Mouse (Mus musculus): Measurements from ENCODE around the gene Ahcyl2. TPM values are rescaled to one million over a fixed set of nuclear protein-coding genes. Genes with fewer than 3 reads are reported as not detected.
A peak's percentile ranks its signal among the peaks of the same experiment; 100 is the strongest.

Gene Ahcyl2
- polyA plus RNA-seq, 1 experiment = 37.2 TPM

GRCm38 (mm10) chr6:29832356-29832755, 64.5 kb downstream of the Ahcyl2 start:
- TF ChIP-seq EP300 (IDR thresholded peaks at IDR 0.05; ENCODE audit: insufficient read depth, low read depth, low read length) (no peak), POLR2A (IDR thresholded peaks at IDR 0.05; ENCODE audit: insufficient read depth, low read length) (no peak), CTCF (IDR thresholded peaks at IDR 0.05; ENCODE audit: low read depth, low read length) (no peak)
- Histone ChIP-seq H3K36me3 (ENCODE audit: control insufficient read depth, insufficient read depth, low read length, poor library complexity, severe bottlenecking) (no peaks in the 10 kb centered on the region), H3K27me3 (ENCODE audit: control insufficient read depth, insufficient read depth, low read length, poor library complexity, severe bottlenecking) (no peaks in the 10 kb centered on the region), H3K4me3 (ENCODE audit: low read depth, low read length) (no peak overlapping the region), H3K9ac (ENCODE audit: low read depth, poor library complexity, severe bottlenecking) (no peak overlapping the region), H3K9me3 (replicated peaks; ENCODE audit: control insufficient read depth, insufficient read depth, low read length, poor library complexity, severe bottlenecking) (no peaks in the 10 kb centered on the region), H3K27ac (ENCODE audit: insufficient read depth, low read length) (no peak overlapping the region), H3K4me1 (ENCODE audit: control insufficient read depth, insufficient read depth, low read length) (no peaks in the 10 kb centered on the region)

- Histone ChIP-seq H3K36me3 (ENCODE audit: control insufficient read depth, insufficient read depth, low read length, poor library complexity, severe bottlenecking) (no peaks in the 10 kb centered on the region), H3K4me1 (ENCODE audit: control insufficient read depth, insufficient read depth, low read length) (no peaks in the 10 kb centered on the region), H3K27me3 (ENCODE audit: control insufficient read depth, insufficient read depth, low read length, poor library complexity, severe bottlenecking) (no peaks in the 10 kb centered on the region), H3K27ac (ENCODE audit: insufficient read depth, low read length) (0 out of 2 replicates have a peak overlapping the region, but pooled peaks have one; percentile 1), H3K4me3 (ENCODE audit: low read depth, low read length) (no peak overlapping the region), H3K9me3 (replicated peaks; ENCODE audit: control insufficient read depth, insufficient read depth, low read length, poor library complexity, severe bottlenecking) (no peaks in the 10 kb centered on the region), H3K9ac (ENCODE audit: low read depth, poor library complexity, severe bottlenecking) (no peak overlapping the region)
- TF ChIP-seq POLR2A (IDR thresholded peaks at IDR 0.05; ENCODE audit: insufficient read depth, low read length) (no peak), EP300 (IDR thresholded peaks at IDR 0.05; ENCODE audit: insufficient read depth, low read depth, low read length) (no peak), CTCF (IDR thresholded peaks at IDR 0.05; ENCODE audit: low read depth, low read length) (no peak)
Observed at GRCm38 (mm10) chr6:29833117-29833516, 65.3 kb downstream of the Ahcyl2 start.

GRCm38 (mm10) chr6:29833568-29834255, 65.9 kb downstream of the Ahcyl2 start:
- TF ChIP-seq CTCF (IDR thresholded peaks at IDR 0.05; ENCODE audit: low read depth, low read length) (no peak), POLR2A (IDR thresholded peaks at IDR 0.05; ENCODE audit: insufficient read depth, low read length) (no peak), EP300 (IDR thresholded peaks at IDR 0.05; ENCODE audit: insufficient read depth, low read depth, low read length) (no peak)
- H3K27ac ChIP-seq (ENCODE audit: insufficient read depth, low read length) = no peak overlapping the region

GRCm38 (mm10) chr6:29835543-29836177, 67.8 kb downstream of the Ahcyl2 start:
- H3K9me3 ChIP-seq (replicated peaks; ENCODE audit: control insufficient read depth, insufficient read depth, low read length, poor library complexity, severe bottlenecking) = no peaks in the 10 kb centered on the region
- no peaks in the 10 kb centered on the region for H3K36me3 ChIP-seq (ENCODE audit: control insufficient read depth, insufficient read depth, low read length, poor library complexity, severe bottlenecking)
- TF ChIP-seq POLR2A (IDR thresholded peaks at IDR 0.05; ENCODE audit: insufficient read depth, low read length) = no peak
- TF ChIP-seq EP300 (IDR thresholded peaks at IDR 0.05; ENCODE audit: insufficient read depth, low read depth, low read length) = no peak
- no peak for TF ChIP-seq CTCF (IDR thresholded peaks at IDR 0.05; ENCODE audit: low read depth, low read length)
- H3K4me3 ChIP-seq (ENCODE audit: low read depth, low read length) = no peak overlapping the region
- no peaks in the 10 kb centered on the region for H3K4me1 ChIP-seq (ENCODE audit: control insufficient read depth, insufficient read depth, low read length)
- no peak overlapping the region for H3K27ac ChIP-seq (ENCODE audit: insufficient read depth, low read length)
- H3K9ac ChIP-seq (ENCODE audit: low read depth, poor library complexity, severe bottlenecking) = no peak overlapping the region
- H3K27me3 ChIP-seq (ENCODE audit: control insufficient read depth, insufficient read depth, low read length, poor library complexity, severe bottlenecking) = no peaks in the 10 kb centered on the region

More at GRCm38 (mm10) chr6:29833568-29834255, 65.9 kb downstream of the Ahcyl2 start:
- no peaks in the 10 kb centered on the region for H3K4me1 ChIP-seq (ENCODE audit: control insufficient read depth, insufficient read depth, low read length)
- no peaks in the 10 kb centered on the region for H3K9me3 ChIP-seq (replicated peaks; ENCODE audit: control insufficient read depth, insufficient read depth, low read length, poor library complexity, severe bottlenecking)
- no peaks in the 10 kb centered on the region for H3K27me3 ChIP-seq (ENCODE audit: control insufficient read depth, insufficient read depth, low read length, poor library complexity, severe bottlenecking)
- no peaks in the 10 kb centered on the region for H3K36me3 ChIP-seq (ENCODE audit: control insufficient read depth, insufficient read depth, low read length, poor library complexity, severe bottlenecking)
- no peak overlapping the region for H3K4me3 ChIP-seq (ENCODE audit: low read depth, low read length)
- H3K9ac ChIP-seq (ENCODE audit: low read depth, poor library complexity, severe bottlenecking) = no peak overlapping the region

GRCm38 (mm10) chr6:29837579-29837978, 69.8 kb downstream of the Ahcyl2 start:
- H3K9ac ChIP-seq (ENCODE audit: low read depth, poor library complexity, severe bottlenecking) = no peak overlapping the region
- H3K4me1 ChIP-seq (ENCODE audit: control insufficient read depth, insufficient read depth, low read length) = no peaks in the 10 kb centered on the region
- H3K9me3 ChIP-seq (replicated peaks; ENCODE audit: control insufficient read depth, insufficient read depth, low read length, poor library complexity, severe bottlenecking) = no peaks in the 10 kb centered on the region
- H3K36me3 ChIP-seq (ENCODE audit: control insufficient read depth, insufficient read depth, low read length, poor library complexity, severe bottlenecking) = no peaks in the 10 kb centered on the region; the same call in 1 of the 2 replicates
- H3K4me3 ChIP-seq (ENCODE audit: low read depth, low read length) = no peak overlapping the region
- no peak overlapping the region for H3K27ac ChIP-seq (ENCODE audit: insufficient read depth, low read length)
- H3K27me3 ChIP-seq (ENCODE audit: control insufficient read depth, insufficient read depth, low read length, poor library complexity, severe bottlenecking) = no peaks in the 10 kb centered on the region
- TF ChIP-seq CTCF (IDR thresholded peaks at IDR 0.05; ENCODE audit: low read depth, low read length) (no peak), POLR2A (IDR thresholded peaks at IDR 0.05; ENCODE audit: insufficient read depth, low read length) (no peak), EP300 (IDR thresholded peaks at IDR 0.05; ENCODE audit: insufficient read depth, low read depth, low read length) (no peak)

GRCm38 (mm10) chr6:29838531-29838930, 70.7 kb downstream of the Ahcyl2 start:
- H3K9ac ChIP-seq (ENCODE audit: low read depth, poor library complexity, severe bottlenecking) = no peak overlapping the region
- TF ChIP-seq CTCF (IDR thresholded peaks at IDR 0.05; ENCODE audit: low read depth, low read length) (no peak), POLR2A (IDR thresholded peaks at IDR 0.05; ENCODE audit: insufficient read depth, low read length) (no peak), EP300 (IDR thresholded peaks at IDR 0.05; ENCODE audit: insufficient read depth, low read depth, low read length) (no peak)
- no peaks in the 10 kb centered on the region for H3K27me3 ChIP-seq (ENCODE audit: control insufficient read depth, insufficient read depth, low read length, poor library complexity, severe bottlenecking)
- no peaks in the 10 kb centered on the region for H3K9me3 ChIP-seq (replicated peaks; ENCODE audit: control insufficient read depth, insufficient read depth, low read length, poor library complexity, severe bottlenecking)
- H3K27ac ChIP-seq (ENCODE audit: insufficient read depth, low read length) = no peak overlapping the region
- no peak overlapping the region for H3K4me3 ChIP-seq (ENCODE audit: low read depth, low read length)
- H3K4me1 ChIP-seq (ENCODE audit: control insufficient read depth, insufficient read depth, low read length) = no peaks in the 10 kb centered on the region
- H3K36me3 ChIP-seq (ENCODE audit: control insufficient read depth, insufficient read depth, low read length, poor library complexity, severe bottlenecking) = no peaks in the 10 kb centered on the region; the same call in 1 of the 2 replicates

Measured in ES-Bruce4 (cell line).